Mouse (Mus musculus): ENCODE measurements around the gene Tsc22d3. TPM values are rescaled to one million over a fixed set of nuclear protein-coding genes. Genes with fewer than 3 reads are reported as not detected.

Gene Tsc22d3
- polyA plus RNA-seq (2015; fragmentation: Nextera tagmentation; extraction: Ambion mirVana) = 64.4 and 80.3 TPM in 2 replicates

GRCm38 (mm10) chrX:140600410-140601109, at the start of gene Tsc22d3:
Gene Tsc22d3 (minus strand): TSS chrX:140600659.
- Histone ChIP-seq H3K9ac (ENCODE audit: low read depth, low read length) (0 out of 2 replicates have a peak within 1 kb of the TSS, but pooled peaks have one; percentile 59), H3K27ac (ENCODE audit: low read depth, low read length) (no peak within 1 kb of the TSS), H3K4me1 (replicated peaks; ENCODE audit: control insufficient read depth, insufficient read depth, low read length) (no peaks in the 10 kb centered on the region), H3K4me3 (ENCODE audit: low read depth, low read length) (peak within 1 kb of the TSS; percentile 50), H3K4me2 (replicated peaks; ENCODE audit: low read depth) (peak within 1 kb of the TSS; percentile 81), H3K9me3 (ENCODE audit: control insufficient read depth) (no peaks in the 10 kb centered on the region), H3K27me3 (replicated peaks; ENCODE audit: control insufficient read depth, insufficient read depth, low read length) (peaks cover 7% of the 10 kb centered on the region), H3K36me3 (ENCODE audit: control insufficient read depth, insufficient read depth) (no peaks in the 10 kb centered on the region)
- peak; percentile 51; the same call in 1 of the 2 replicates for ATAC-seq
- WGBS = 23% methylated on average over 28 of the region's 28 CpGs
- TF ChIP-seq CTCF (IDR thresholded peaks at IDR 0.05; ENCODE audit: low read depth) = peak; percentile 75

GRCm38 (mm10) chrX:140639592-140639991, 39.1 kb upstream of the Tsc22d3 start:
- no peak overlapping the region for H3K4me2 ChIP-seq (replicated peaks; ENCODE audit: low read depth)
- no peak overlapping the region for H3K27ac ChIP-seq (ENCODE audit: low read depth, low read length)
- ATAC-seq = no peak
- H3K9ac ChIP-seq (ENCODE audit: low read depth, low read length) = no peak overlapping the region
- TF ChIP-seq CTCF (IDR thresholded peaks at IDR 0.05; ENCODE audit: low read depth) = peak; percentile 30
- H3K27me3 ChIP-seq (replicated peaks; ENCODE audit: control insufficient read depth, insufficient read depth, low read length) = no peaks in the 10 kb centered on the region
- H3K4me1 ChIP-seq (replicated peaks; ENCODE audit: control insufficient read depth, insufficient read depth, low read length) = no peaks in the 10 kb centered on the region
- WGBS = 72% methylated on average over 2 of the region's 2 CpGs
- H3K9me3 ChIP-seq (ENCODE audit: control insufficient read depth) = no peaks in the 10 kb centered on the region
- no peaks in the 10 kb centered on the region for H3K36me3 ChIP-seq (ENCODE audit: control insufficient read depth, insufficient read depth)
- no peak overlapping the region for H3K4me3 ChIP-seq (ENCODE audit: low read depth, low read length)

- Histone ChIP-seq H3K36me3 (ENCODE audit: control insufficient read depth, insufficient read depth) (no peaks in the 10 kb centered on the region), H3K4me1 (replicated peaks; ENCODE audit: control insufficient read depth, insufficient read depth, low read length) (no peaks in the 10 kb centered on the region), H3K9me3 (ENCODE audit: control insufficient read depth) (no peaks in the 10 kb centered on the region), H3K4me2 (replicated peaks; ENCODE audit: low read depth) (no peak overlapping the region), H3K4me3 (ENCODE audit: low read depth, low read length) (no peak overlapping the region), H3K27me3 (replicated peaks; ENCODE audit: control insufficient read depth, insufficient read depth, low read length) (no peaks in the 10 kb centered on the region), H3K27ac (ENCODE audit: low read depth, low read length) (no peak overlapping the region), H3K9ac (ENCODE audit: low read depth, low read length) (no peak overlapping the region)
- TF ChIP-seq CTCF (IDR thresholded peaks at IDR 0.05; ENCODE audit: low read depth) = no peak
- ATAC-seq = no peak
- 85% methylated on average over 5 of the region's 5 CpGs for WGBS
Observed at GRCm38 (mm10) chrX:140638028-140638427, 37.6 kb upstream of the Tsc22d3 start.

GRCm38 (mm10) chrX:140624875-140625594, 24.6 kb upstream of the Tsc22d3 start:
- Histone ChIP-seq H3K27ac (ENCODE audit: low read depth, low read length) (no peak overlapping the region), H3K4me2 (replicated peaks; ENCODE audit: low read depth) (peak overlapping the region; percentile 43), H3K36me3 (ENCODE audit: control insufficient read depth, insufficient read depth) (no peaks in the 10 kb centered on the region), H3K4me3 (ENCODE audit: low read depth, low read length) (no peak overlapping the region), H3K4me1 (replicated peaks; ENCODE audit: control insufficient read depth, insufficient read depth, low read length) (no peaks in the 10 kb centered on the region), H3K27me3 (replicated peaks; ENCODE audit: control insufficient read depth, insufficient read depth, low read length) (no peaks in the 10 kb centered on the region; the same call in 1 of the 2 replicates), H3K9me3 (ENCODE audit: control insufficient read depth) (no peaks in the 10 kb centered on the region), H3K9ac (ENCODE audit: low read depth, low read length) (no peak overlapping the region)
- no peak for ATAC-seq
- no peak for TF ChIP-seq CTCF (IDR thresholded peaks at IDR 0.05; ENCODE audit: low read depth)
- WGBS = 54% methylated on average over 12 of the region's 12 CpGs

- TF ChIP-seq CTCF (IDR thresholded peaks at IDR 0.05; ENCODE audit: low read depth) = no peak
- H3K27me3 ChIP-seq (replicated peaks; ENCODE audit: control insufficient read depth, insufficient read depth, low read length) = no peaks in the 10 kb centered on the region
- no peak overlapping the region for H3K4me3 ChIP-seq (ENCODE audit: low read depth, low read length)
- no peak overlapping the region for H3K27ac ChIP-seq (ENCODE audit: low read depth, low read length)
- ATAC-seq = no peak
- H3K4me1 ChIP-seq (replicated peaks; ENCODE audit: control insufficient read depth, insufficient read depth, low read length) = no peaks in the 10 kb centered on the region
- no peaks in the 10 kb centered on the region for H3K36me3 ChIP-seq (ENCODE audit: control insufficient read depth, insufficient read depth)
- 77% methylated on average over 4 of the region's 4 CpGs for WGBS
- H3K4me2 ChIP-seq (replicated peaks; ENCODE audit: low read depth) = no peak overlapping the region
- H3K9me3 ChIP-seq (ENCODE audit: control insufficient read depth) = no peaks in the 10 kb centered on the region
- H3K9ac ChIP-seq (ENCODE audit: low read depth, low read length) = no peak overlapping the region
Observed at GRCm38 (mm10) chrX:140609938-140610337, 9.5 kb upstream of the Tsc22d3 start.

- no peak overlapping the region for H3K4me3 ChIP-seq (ENCODE audit: low read depth, low read length)
- H3K27me3 ChIP-seq (replicated peaks; ENCODE audit: control insufficient read depth, insufficient read depth, low read length) = peaks cover 7% of the 10 kb centered on the region
- no peaks in the 10 kb centered on the region for H3K9me3 ChIP-seq (ENCODE audit: control insufficient read depth)
- H3K4me1 ChIP-seq (replicated peaks; ENCODE audit: control insufficient read depth, insufficient read depth, low read length) = no peaks in the 10 kb centered on the region
- H3K4me2 ChIP-seq (replicated peaks; ENCODE audit: low read depth) = no peak overlapping the region
- TF ChIP-seq CTCF (IDR thresholded peaks at IDR 0.05; ENCODE audit: low read depth) = no peak
- H3K27ac ChIP-seq (ENCODE audit: low read depth, low read length) = no peak overlapping the region
- no peaks in the 10 kb centered on the region for H3K36me3 ChIP-seq (ENCODE audit: control insufficient read depth, insufficient read depth)
- no peak overlapping the region for H3K9ac ChIP-seq (ENCODE audit: low read depth, low read length)
- no peak for ATAC-seq
- 55% methylated on average over 3 of the region's 3 CpGs for WGBS
Observed at GRCm38 (mm10) chrX:140601884-140602283, 1.4 kb upstream of the Tsc22d3 start.
